Mouse (Mus musculus) embryo, embryonic 9.5 days (tissue): ENCODE measurements at regions not wholly inside any gene's neighbourhood (a gene's known extent, or its start where the extent isn't known, plus 50 kb on each side); places are given as distances from the start of the nearest gene placed in this dataset.
"Not testable (repeated sequence)": the region's sequence is repeated elsewhere in the genome, so short reads cannot be mapped to it uniquely, and the experiment has no call there.

Experiments
- DNase-seq: peaks from one replicate; pipeline ENCODE4 v3.0.0-alpha.2; 2017; ENCODE audit errors: extremely low spot score

DNA sequence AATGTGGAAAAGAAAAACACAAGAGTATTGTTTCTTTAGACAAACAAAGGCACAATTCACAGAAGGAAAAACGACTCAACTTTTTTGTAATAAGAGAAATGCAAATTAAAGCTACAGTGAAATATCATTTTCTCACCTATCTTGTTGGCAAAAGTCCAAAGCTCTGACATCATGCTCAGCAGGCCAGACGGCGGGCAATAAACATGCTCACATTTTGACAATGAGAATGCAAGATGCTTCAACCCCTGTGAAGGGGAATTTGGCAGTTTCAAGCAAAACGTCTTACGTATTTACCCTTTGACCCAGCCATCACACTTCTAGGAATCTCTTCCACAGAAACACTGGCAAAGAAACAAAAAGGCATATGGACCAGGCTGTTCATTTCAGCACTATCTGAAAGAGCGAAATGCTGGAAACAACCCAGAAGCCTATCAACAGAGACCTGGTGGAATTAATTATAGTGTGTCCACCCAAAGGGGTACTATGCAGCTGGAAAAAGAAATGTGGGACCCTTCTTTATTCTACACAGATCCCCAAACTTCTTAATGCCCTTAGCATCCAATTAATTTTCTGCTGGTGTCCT is 203.4 kb upstream of the 2610301B20Rik start:
- DNase-seq = no peak

DNA sequence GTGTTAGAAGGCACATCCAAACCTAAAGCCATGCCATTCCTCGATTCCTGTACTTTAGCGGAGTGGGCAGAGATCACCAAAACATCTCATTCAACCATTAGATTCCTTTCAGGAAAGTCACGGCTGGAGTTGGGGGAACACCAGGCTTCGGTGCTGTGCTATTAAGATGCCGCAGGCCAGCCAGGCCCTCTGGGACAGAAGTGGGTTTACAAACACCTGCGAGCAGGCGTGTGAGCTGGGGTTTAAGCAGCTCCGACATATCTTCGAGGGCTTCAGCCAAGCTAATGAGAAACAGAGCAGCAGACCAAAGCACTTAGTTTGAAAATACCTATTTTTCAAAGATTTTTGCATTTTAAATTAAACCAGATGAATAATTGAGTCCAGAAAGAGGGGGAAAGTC is 183.2 kb upstream of the 2610301B20Rik start:
- DNase-seq = no peak

DNA sequence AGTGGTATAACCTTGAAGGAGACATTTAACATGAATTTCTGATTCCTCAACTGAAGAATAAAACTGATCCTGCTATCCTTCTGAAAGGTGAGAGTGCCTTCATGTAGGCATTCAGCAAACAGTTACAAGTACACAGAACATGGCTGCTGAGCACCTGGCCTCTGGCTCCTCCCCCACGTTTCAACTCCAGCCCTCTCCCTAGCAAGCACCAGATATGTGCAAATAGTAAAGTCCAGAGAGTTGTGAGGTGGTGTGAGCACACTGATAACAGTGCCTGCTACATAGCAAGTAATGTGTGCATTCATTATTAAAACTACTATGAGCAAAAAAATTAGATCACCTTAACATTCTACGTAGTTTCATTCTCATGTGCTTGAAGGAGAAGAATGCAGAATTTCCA is 181.4 kb upstream of the 2610301B20Rik start:
- DNase-seq = no peak

DNA sequence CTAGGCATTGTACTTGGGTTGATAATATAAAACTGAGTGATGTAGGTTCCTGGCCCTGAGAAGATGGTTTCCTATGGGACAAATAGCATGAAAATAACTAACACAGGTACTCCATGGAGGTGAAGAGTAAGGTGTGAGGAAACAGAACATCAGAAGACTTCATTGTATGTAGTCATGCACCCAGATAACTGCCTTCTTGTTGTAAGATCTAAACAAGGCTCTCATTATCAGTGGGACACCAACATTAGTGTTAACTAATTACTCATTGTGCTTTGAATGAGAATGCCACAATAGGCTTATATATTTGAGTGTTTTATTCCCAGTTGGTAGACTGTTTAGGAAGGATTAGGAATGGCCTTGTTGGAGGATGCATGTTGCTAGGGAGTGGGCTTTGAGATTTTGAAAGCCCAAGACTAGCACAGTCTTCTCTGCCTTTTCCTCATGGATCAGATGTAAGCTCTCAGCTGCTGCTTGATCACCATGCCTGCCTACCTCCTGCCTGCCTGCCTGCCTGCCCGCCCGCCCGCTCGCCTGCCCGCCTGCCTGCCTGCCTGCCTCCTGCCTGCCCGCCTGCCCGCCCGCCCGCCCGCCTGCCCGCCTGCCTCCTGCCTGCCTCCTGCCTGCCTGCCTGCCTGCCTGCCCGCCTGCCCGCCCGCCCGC is 180.7 kb upstream of the 2610301B20Rik start:
- peak; percentile 3 for DNase-seq

DNA sequence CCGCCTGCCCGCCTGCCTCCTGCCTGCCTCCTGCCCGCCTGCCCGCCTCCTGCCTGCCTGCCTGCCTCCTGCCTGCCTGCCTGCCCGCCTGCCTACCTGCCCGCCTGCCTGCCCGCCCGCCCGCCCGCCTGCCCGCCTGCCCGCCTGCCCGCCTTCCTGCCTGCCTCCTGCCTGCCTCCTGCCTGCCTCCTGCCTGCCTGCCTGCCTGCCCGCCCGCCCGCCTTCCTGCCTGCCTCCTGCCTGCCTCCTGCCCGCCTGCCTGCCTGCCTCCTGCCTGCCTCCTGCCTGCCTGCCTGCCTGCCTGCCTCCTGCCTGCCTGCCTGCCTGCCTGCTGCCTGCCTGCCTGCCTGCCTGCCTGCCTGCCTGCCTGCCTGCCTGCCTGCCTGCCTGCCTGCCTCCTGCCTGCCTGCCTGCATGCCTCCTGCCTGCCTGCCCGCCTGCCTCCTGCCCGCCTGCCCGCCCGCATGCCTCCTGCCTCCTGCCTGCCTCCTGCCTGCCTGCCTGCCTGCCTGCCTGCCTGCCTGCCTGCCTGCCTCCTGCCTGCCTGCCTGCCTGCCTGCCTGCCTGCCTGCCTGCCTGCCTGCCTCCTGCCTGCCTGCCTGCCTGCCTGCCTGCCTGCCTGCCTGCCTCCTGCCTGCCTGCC is 180.1 kb upstream of the 2610301B20Rik start:
- peak; percentile 7 for DNase-seq

DNA sequence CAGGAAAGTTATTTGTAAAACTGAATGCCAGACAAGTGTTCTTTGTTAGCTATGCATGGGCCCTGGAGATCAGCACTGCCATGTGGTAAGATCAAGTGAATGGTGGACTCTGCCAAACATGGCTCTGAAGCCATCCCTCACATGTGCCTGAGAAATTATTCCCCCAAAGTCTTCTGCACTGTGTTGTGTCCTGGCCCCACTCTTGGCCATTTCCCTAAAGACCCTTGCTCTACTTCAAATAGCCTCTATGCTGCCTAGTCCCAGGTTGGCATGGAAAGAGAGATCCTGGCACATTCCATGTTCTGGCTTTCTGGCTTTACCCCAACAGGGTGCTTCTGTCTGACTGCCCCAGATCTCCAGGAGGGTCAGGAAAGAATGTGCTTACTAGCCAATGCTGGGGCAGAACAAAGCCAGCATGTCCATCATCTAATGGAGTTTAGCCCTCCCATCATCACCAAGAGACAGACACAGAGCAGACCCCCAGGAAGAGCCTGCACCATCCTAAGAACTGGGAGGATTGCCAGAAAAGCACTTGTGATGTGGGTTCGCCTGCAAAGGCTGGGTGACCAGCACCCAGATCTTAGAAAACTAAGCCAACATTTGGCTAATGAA is 177.0 kb upstream of the 2610301B20Rik start:
- DNase-seq = no peak

DNA sequence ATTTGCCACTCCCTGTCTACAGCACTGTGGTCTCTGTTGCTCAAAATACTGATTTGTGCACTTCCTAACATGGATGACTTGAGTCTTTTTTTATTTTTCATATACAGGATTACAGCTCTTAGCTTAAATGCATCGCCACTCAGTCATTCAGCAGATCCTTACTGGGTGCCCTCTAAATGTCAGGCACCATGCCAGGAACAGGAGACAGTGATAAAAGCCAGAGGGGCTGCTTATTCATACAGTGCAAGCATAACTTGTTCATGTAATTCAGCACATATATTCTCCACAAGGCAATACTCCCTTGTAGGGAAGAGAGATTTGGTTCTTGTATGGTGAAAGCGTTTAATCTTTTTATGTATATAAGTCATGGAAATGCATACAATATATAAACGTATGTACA is 175.7 kb upstream of the 2610301B20Rik start:
- no peak for DNase-seq

DNA sequence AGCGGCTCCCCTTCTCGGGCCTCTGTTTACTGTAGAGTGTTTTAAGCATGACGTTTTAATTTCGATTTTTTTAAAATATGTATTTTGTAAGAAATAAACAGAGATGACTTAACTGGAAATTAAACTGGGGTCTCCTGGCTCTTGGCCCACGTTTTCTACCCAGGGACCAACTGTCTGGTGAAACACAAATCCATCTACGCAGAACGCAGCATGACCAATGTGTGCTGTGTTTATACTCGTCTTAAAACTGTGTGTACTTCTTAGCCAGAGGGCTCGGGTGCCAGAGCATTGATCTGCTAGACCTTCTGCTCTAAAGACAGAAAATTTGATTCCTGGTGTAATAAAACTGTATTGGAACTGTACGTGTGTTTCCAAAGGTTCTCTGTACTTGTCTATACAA is 172.8 kb upstream of the 2610301B20Rik start:
- DNase-seq = no peak

DNA sequence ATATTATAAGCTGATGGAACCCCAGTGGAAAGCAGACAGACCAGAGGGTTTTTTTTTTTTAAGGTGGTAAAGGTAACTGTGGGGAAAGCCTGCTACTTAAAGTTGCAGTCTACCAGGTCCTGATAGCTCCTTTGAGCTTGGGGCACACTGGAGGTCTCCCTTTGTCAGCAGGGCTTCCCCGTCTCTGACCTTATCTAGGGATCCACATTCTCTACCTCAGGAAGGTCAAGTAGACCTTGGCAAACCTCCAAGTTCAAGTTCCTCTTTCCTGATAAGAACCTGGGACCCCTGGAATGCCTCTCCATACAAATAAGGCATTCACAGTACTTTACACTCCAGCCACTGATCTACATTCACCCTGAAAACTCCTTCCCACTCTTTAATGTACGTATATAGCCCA is 171.1 kb upstream of the 2610301B20Rik start:
- DNase-seq = no peak

DNA sequence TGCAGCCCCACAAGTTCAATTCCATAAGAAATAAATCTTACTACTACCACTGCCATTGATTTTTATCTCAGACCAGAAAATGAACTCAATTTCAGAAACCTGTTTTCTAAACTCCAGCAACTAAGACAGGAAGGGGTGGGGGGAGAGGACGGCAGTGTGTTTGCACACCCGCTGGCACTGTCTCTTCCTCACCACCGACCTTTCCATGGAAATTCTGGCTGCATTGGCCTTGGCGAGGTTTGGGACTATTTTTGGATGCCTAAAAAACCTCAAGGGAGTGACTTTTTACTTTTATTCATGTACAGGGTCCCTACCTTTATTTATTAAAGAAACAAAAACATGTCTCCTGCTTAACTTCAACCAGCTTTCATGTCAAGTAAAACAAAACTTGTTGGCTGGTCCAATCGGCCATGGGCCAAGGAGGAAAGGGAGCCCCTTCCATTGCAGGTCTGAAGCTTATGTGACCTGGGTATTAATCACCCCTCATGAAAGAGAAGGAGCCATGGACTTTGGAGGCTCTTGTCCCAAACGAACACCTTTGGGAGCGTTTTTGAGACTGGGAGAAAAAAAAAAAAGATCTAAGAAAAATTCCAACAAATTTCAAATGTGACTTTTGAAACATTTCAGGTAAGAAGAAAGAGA is 167.2 kb upstream of the 2610301B20Rik start:
- DNase-seq = no peak

DNA sequence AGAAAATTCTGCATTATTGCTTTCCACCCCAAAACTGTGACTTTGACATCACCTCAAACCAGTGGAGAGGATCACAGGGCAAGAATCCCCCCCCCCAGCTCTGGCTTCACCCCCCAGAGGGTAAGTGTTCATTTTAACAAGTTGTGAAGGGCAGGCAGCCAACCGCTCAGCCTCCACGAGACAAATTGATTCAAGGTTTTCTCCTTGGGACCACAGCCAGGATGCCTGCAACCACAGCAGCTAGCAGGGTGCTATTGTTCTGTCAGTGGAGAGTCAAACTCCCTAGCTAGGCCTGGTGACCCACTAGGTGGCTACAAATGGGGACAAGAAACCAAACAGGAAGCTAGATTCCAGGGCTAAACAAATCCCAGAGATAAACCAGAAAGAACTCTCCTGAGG is 166.6 kb upstream of the 2610301B20Rik start:
- DNase-seq = no peak

DNA sequence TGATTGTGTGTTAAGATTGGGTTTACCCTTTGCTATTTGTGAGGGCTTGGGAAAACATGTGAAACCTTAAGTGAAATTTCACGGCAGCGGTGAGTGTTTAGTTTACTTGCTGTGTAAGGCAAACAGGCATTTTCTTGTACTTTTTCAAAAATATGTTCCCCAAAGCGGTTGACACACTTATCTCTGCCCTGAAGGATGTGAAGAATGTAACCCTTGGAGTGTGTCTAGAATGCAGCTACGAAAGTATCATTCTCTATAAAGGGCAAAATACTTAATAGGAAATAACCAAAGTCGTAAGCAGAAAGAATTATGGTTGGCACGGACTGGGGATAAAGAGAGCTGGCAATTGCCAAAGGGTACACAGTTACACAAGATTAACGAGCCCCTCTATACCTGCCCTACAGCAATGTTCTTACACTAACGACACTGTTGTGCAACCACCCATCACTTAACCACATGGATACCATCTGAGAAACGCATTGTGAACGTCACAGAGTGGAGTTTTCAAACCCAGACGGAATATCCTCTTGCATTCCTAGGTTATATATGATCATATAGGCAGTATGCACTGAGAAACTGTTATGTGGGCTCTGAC is 162.3 kb upstream of the 2610301B20Rik start:
- no peak for DNase-seq

DNA sequence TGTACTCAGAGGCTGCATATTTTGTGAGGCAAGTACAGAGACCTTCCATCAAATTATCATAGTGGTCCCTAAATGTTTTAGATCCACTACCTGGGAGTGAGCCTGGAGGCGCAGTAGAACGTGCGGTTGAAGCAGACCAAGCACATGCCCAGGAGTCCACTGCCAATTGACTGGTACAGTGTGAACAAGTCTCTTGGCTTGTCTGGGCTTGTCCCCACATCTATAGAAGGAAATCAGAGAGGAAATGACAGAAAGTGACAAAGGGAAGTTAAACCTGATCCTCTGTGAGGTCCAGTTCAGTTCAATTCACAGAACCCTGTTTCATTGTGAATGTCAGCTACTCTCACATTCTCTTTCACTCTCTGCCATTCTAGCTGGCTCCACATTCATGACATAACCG is 151.0 kb upstream of the 2610301B20Rik start:
- DNase-seq = no peak

DNA sequence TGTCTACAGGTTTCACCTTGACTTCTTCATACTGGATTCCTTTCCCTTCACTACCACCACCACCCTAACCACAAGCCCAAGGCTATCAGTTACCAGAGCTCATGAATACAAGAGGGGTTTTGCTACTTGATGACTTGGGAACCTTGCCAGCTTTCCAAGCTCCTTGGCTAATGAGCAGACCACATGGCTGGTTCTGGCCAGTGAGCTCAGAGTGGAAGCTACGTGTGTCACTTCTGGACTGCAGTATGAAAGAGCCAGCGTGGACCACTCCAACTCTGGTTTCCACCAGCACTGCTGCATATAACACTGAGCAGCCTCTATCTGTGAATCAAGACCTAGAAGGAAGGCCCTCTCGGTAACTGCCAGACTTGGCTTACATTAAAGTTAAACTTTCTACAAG is 146.4 kb upstream of the 2610301B20Rik start:
- no peak for DNase-seq

DNA sequence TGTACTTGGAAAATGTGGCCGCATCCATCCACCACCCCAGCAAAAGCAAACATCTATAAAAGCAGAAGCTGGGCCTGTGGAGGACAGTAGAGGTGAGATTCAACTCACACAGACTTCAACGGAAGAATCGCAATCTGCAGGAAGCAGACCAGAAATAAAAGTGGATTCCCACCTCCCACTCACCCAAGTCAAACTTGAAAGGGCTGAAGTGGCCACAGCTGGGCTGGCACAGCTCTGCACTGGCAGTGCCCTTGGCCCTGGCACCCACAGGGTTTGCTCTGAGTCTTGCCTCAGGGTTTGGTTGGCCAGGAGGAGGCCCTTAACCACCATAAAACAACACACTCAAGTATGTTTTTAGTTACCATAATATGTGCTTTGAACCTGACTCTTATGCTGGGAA is 129.1 kb upstream of the 2610301B20Rik start:
- DNase-seq = no peak

DNA sequence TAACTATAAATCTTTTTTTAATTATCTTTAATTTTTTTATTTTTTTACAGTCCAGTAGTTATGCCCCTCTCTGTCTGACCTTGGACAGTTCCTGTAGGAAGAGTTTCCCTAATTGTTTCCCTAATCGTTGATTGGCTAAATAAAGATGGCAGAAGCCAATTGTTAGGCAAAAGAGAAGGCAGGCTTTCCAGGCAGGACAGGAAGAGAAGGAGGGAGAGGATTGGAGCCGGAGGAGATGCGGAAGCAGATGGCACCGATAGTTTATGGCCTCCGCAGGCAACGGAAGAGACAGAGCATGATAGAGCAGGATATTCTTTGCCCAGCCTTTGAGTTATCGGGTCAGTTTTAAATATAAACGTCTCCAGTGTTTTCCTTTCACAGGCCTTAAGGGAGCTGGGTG is 125.5 kb upstream of the 2610301B20Rik start:
- DNase-seq = no peak

DNA sequence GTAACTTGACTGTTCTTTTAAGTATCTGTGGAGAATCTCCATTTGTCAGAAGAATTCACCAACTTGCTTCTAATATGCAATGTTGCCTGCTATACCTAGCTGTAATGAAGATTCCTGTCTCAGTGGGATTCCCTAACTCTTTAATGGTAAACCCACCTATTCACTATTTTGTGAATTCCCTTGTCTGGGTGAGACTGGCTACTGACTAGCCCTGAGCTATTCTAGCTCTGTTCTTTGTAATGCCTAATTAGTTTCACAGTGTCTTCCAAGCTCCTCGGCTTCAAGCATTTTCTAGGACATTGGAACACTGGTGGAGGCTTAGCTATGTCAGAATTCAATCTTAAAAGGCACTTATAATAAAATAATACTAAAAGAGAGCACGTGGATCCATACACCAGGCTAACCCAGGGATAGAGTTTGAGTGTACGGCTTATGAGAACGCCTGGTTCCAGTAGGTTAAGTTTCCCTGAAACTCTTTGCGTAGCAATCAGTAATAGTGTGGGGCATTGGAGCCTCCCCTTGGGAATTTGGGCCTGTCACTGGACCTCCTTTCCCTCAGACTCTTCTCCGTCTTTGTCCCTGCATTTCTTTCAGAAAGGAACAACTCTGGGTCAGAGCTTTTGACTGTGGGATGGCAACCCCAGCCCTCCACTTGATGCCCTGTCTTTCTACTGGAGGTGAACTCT is 123.8 kb upstream of the 2610301B20Rik start:
- not testable (repeated sequence) for DNase-seq

DNA sequence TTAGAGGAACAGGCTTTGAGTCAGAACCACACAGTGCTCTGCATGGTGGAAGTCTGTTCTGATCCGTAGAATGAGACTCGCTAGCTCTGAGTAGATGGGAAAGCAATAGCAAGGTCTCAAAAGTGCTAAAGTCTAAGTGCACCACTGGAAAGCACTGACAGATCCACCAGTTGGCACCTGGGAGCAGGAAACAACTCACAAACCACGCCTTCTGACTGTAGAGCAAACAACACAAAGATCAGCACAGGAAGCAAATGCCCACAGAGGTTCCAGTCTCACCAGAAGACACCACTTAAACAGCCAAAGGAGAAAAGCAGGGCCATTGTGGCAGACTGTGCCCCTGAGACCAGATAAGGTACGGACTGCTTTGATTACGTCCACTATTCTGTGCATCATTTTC is 121.1 kb upstream of the 2610301B20Rik start:
- DNase-seq = no peak

DNA sequence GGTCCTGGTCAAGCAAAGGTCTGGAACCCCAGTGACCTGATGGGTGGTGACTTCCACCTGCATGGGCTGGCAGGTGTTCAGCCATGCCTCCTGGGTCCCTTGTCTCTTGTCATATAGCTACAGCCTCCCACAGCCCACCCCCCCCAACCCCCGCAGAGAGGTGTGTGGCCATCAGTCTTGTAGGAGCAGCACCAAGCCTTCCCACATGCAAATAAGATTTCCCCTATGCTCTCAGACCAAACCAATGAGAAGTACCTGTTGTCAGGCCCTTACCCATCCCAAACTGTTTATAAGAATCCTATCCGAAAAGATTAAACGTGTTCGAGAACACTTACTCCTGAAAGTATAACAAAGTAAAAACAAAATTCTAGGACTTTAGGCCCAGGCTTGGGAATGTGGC is 114.8 kb upstream of the 2610301B20Rik start:
- no peak for DNase-seq

DNA sequence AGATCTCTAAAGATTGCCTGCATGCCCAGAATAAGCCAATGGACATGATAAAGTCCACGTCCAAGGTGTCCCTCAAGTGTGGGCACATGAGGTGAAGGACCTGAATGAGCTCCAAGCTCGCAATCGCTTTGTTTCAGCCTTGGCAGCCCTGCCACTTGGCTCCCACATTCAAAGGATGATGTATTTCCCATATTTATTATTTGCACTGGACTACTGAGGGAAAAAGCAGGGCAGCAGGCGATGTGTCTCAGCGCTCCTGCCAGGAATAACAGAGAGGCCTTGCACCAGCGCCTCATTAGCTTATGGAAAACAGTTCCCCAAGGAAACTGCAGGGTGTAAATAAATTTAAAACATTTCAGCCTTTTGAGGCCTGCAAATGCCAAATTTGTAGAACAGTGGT is 106.6 kb upstream of the 2610301B20Rik start:
- DNase-seq = no peak

DNA sequence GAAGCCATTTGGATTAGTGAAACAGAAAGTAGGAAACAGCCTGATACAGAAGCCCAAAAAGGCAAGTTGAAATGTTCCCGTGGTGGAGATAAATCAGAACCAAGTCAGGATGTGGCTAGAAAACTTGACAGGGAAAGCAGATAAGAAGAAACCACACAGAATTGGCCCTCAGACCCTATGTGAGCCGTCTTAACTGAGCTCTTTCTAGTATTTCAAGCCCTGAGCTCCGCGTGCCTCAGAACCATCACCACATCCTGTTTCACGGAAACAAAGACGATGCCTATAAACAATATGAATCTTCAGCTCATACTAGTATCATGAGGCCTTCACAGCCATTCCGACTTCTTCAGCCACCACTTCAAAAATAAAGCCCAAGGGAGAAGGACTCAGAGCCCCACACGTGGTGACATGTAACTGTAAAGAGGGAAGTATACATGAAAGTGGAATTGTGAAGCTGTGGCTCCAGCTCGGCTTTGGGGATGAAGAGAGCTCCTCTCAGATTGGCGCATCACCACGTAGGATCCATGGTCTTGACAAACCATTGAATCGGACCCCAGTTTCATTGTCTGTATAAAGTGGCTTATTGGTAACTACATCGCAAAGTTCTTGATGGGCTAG is 104.2 kb upstream of the 2610301B20Rik start:
- DNase-seq = no peak
